Mouse (Mus musculus) T-helper 1 cell (primary cell): ENCODE data around the gene Rptor.

Experiments
- in situ Hi-C: fragments of 300-600 bp; cut with MboI, MseI; formaldehyde crosslinking; loops from one replicate; pipeline ENCODE4 v1.15.1; 2025; ENCODE audit warnings: high pct_unique_total_duplicates

Rptor gene

GRCm38 (mm10) chr11:119735152-119735551 is 132.4 kb downstream of the Rptor start:
- in situ Hi-C loops: no loop called here

- in situ Hi-C loops: no loop called here
Observed at GRCm38 (mm10) chr11:119738990-119739846, 136.5 kb downstream of the Rptor start.

GRCm38 (mm10) chr11:119741401-119741800 is 138.7 kb downstream of the Rptor start:
- in situ Hi-C loops: no loop called here

GRCm38 (mm10) chr11:119744436-119744835 is 141.7 kb downstream of the Rptor start:
- in situ Hi-C loops: no loop called here

GRCm38 (mm10) chr11:119745333-119745732 is 142.6 kb downstream of the Rptor start:
- in situ Hi-C loops: no loop called here

- in situ Hi-C loops: no loop called here
Observed at GRCm38 (mm10) chr11:119754459-119754858, 151.8 kb downstream of the Rptor start.

- in situ Hi-C loops: no loop called here
Observed at GRCm38 (mm10) chr11:119758214-119758613, 155.5 kb downstream of the Rptor start.

GRCm38 (mm10) chr11:119758705-119759327 is 156.1 kb downstream of the Rptor start:
- in situ Hi-C loops: no loop called here

- in situ Hi-C loops: no loop called here
Observed at GRCm38 (mm10) chr11:119762911-119763310, 160.2 kb downstream of the Rptor start.

- in situ Hi-C loops: no loop called here
Observed at GRCm38 (mm10) chr11:119766023-119766422, 163.3 kb downstream of the Rptor start.

- in situ Hi-C loops: no loop called here
Observed at GRCm38 (mm10) chr11:119766782-119767459, 164.2 kb downstream of the Rptor start.

- in situ Hi-C loops: no loop called here
Observed at GRCm38 (mm10) chr11:119767525-119767924, 164.8 kb downstream of the Rptor start.

GRCm38 (mm10) chr11:119768511-119768910 is 165.8 kb downstream of the Rptor start:
- in situ Hi-C loops: no loop called here

- in situ Hi-C loops: no loop called here
Observed at GRCm38 (mm10) chr11:119769666-119770065, 167.0 kb downstream of the Rptor start.

GRCm38 (mm10) chr11:119770985-119771384 is 168.3 kb downstream of the Rptor start:
- in situ Hi-C loops: no loop called here

GRCm38 (mm10) chr11:119772896-119773295 is 170.2 kb downstream of the Rptor start:
- in situ Hi-C loops: no loop called here

GRCm38 (mm10) chr11:119775076-119775760 is 172.5 kb downstream of the Rptor start:
- in situ Hi-C loops: no loop called here

GRCm38 (mm10) chr11:119777236-119777635 is 174.5 kb downstream of the Rptor start:
- in situ Hi-C loops: no loop called here

- in situ Hi-C loops: no loop called here
Observed at GRCm38 (mm10) chr11:119777872-119778271, 175.2 kb downstream of the Rptor start.

- in situ Hi-C loops: no loop called here
Observed at GRCm38 (mm10) chr11:119780290-119780689, 177.6 kb downstream of the Rptor start.

- in situ Hi-C loops: no loop called here
Observed at GRCm38 (mm10) chr11:119781165-119781564, 178.5 kb downstream of the Rptor start.

- in situ Hi-C loops: no loop called here
Observed at GRCm38 (mm10) chr11:119781726-119782125, 179.0 kb downstream of the Rptor start.
